Mouse (Mus musculus) spleen, adult 2 months (tissue): Measurements from ENCODE around the gene Rapgef5.

ENCODE experiments used
- CTCF ChIP-seq: fragments of 200-500 bp; IDR thresholded peaks from 2 replicates; pipeline ENCODE4 v1.5.1; 2011; ENCODE audit warnings: mild to moderate bottlenecking, inconsistent platforms; ENCODE audit not compliant: insufficient read depth, insufficient read length, insufficient replicate concordance; ENCODE audit errors: extremely low read depth
- POLR2A ChIP-seq: fragments of 200-500 bp; IDR thresholded peaks from 2 replicates; pipeline ENCODE4 v1.6.1; 2011; ENCODE audit warnings: low read depth, low read length, inconsistent platforms

- no peak for TF ChIP-seq POLR2A
- TF ChIP-seq CTCF: no peak
These were observed 169.1 kb downstream of the Rapgef5 start for GRCm38 (mm10) chr12:117685336-117685735.
